Mouse (Mus musculus) spleen, postnatal 4 days (tissue): ENCODE measurements around the gene Hoxa2.

ENCODE experiments used
- DNase-seq, 2 experiments: peaks; one replicate each; pipeline ENCODE4 v3.0.0; 2022; ENCODE audit warnings: low spot score in 2 of 2

The Hoxa2 gene

DNA sequence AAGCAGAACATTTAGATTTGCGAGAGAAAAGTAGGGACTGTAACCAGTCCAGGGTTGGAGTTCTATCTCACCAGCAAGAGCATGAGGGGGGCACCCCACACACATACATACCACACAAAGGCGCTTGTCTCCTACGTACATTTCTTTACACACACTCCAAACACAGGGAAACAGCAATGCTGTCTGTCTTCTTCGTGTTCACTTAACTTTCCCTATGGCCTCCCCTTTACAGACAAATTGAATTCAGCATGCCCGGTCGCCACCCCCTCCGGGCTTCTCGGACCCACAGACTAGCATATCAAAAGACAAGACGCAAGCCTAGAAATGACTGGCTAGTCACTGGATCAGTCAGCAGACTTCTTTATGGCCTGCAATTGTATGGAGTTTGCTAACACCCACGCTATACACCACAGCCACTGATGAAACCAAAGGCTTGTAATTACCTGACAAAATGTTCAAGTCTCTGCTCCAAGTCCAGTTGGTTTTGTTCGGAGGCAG, 15.6 kb upstream of the Hoxa2 start:
- no peak for DNase-seq

DNA sequence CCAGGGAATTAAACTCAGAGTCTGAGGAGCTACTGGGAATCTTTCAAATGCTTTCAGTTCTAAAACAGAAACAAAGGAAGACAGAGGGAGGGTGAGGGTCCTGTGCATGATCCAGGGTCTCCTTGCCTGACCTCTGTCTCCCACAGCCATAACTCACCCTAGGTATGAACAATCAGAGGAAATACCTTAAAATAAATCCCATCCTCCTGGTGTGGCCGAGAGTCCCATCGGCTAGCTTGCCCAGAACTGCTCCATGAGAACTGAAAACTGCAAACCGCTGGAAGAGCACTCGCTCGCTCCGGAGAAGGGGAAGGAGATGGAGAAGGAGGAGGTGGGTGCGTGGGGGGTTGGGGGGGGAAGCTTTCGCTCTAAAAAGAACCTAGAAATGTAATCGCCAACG, 15.1 kb upstream of the Hoxa2 start:
- no peak for DNase-seq

DNA sequence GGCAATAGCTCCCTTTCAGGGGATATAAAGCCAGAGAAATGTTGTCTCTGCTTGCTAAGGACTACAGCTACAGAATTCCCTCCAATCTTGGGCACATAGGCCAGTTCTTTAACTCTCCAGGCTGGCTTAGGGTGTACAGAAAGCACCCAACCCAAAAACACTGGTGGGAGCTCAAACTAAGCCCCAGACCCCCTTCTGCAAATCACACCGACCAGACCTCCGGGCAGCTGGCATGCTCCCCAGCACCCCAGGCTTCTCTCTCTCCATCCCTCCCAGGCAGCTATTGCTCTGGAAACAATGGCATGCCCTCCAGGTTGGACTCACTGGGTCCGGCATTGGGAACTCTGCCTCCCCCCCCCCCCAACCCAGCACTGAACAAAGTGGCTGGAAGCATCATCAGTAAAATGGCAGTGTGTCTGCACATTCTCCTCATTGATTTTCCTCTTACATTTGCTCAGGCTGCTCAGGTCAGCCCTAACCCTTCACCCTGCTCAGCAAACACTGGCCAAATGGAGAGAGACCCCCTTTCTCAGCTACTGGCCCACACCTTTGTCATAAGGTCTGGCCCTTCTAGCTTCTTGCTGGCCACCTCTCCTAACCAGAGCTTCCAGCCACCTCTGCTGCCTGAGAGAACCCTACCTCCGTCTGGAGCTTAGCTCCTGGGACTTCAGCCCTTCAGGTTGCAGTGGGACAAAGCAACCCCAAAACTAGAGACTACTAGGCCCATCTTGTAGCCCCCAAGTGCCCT, 14.5 kb upstream of the Hoxa2 start:
- DNase-seq: no peak

DNA sequence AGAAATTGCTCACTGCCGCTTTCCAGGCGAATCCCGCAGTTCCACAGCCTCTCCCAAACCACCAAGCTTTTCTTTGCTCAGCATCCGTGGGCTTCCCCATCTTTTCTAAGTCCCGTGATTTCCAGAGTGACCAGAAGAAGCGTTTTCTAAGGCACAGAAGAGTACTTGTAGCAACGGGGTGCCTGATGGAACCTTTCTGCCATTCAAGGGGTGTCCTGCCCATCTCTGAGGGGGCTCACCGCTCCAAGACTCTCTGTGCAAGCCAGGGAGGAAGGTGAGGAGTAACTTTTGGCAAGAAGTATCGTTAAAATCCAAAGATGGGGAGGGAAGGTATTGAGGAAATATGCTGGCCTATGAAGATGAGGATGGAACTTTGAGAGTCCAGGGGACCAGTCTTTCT, 13.2 kb upstream of the Hoxa2 start:
- DNase-seq: no peak

DNA sequence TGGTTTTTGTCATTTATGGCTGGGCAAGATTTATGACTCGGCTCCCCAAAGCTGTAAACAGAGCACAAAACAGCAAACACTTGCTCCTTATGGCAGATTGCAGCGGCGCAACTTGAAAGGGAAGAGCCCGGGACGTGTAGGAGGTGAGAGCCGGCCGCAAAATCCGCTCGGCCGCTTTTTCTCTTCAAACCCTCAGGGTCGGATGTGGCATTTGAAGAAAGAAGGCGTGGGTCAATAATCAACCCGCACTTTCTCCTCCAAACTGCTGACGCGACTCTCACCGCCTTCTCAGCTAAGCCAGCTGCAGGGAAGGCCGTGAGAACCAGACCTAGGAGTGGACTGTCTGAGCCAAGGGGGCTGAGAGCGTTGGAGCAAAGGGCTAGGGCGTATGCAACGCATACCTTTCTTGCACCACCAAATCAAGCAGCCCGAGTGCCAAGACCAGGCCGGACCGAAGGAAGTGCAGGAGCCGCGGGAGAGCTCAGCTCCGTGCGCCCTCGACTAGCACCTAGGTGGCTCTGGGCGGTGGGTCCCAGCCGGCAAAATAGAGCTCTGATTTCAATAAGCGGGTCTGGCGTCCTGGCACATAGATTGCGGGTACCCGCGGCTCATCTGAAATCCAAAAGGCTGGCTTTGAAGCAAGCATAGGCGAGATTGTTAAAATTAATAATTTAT, 12.6 kb upstream of the Hoxa2 start, which contains the start of gene 5730596B20Rik:
Gene 5730596B20Rik (plus strand): TSS at position 438 of the 675 bp plus-strand sequence.
- DNase-seq: no peak

DNA sequence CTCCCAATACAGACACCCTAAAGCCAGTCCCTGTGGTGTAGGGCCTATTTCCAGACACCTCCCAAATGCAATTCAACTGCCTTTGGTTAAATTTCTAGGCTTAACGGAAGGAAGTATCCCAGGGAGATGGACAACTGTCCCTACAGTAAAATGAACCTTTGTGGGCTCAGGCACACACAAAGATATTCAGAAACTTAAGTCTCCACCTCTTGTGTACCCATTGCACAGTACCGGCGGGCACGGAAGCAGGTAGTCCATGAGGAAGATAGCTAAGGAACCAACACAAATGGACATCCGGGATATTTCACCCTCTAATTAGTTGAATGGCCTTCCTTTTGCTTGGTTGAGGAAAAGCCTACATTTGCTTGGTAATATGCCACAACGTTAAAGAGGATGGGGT, 11.8 kb upstream of the Hoxa2 start:
- no peak for DNase-seq

DNA sequence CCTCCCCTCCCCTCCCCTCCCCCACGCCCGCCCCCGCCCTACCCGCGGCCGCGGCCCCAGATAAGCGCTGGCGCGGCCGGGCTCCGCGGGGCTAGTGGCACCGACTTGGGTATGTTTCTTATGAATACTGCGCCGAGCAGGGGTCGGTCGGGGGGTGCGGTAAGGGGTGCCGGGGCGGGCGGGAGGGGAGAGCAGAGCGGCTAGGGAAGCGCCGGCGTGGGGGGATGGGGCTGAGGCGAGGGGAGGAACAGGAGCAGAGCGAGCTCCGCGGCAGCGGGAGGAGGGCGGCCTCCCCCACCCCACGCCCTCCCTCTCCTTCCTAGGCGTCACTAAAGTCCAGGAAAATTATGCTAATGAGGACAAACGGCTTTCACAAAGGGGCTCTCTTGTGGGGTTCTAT, 11.2 kb upstream of the Hoxa2 start:
- no peak for DNase-seq

DNA sequence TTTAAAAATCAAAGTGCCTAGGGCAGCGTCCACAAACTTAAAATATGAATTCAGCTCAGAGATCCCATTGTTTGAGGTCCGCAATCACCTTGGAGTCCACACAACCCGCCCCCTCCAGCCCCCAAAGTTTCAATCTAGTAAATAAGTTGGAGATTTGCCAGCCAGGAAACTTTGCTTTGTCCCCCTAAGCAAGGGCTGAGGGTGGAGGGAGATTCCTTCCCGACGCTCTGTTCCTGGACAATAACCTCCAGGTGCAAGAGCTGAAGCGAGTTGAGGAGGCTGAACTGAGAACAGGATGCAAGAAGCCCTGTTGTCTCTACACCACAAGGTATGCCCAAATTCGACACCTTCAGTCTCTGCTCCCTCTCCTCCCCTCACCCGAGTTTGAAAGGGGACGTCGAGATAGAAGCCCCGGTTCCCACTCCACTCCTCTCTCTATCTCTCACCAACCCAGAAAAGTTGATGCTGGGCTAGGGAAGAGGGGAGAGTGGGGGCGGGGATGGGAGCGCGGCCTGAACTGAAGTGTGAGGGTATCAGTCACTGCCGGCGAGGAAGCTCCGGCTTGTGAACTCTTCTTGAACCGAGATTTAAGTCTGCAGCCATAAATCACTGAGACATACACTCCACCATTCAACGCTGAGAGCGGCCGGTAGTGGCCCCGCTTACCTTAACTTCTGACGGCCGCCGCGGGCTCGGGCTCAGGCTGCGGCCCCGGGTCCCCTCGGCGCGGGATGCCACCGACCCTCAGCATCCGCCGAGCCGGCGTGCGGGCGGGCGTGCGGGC, 10.5 kb upstream of the Hoxa2 start:
- no peak for DNase-seq

DNA sequence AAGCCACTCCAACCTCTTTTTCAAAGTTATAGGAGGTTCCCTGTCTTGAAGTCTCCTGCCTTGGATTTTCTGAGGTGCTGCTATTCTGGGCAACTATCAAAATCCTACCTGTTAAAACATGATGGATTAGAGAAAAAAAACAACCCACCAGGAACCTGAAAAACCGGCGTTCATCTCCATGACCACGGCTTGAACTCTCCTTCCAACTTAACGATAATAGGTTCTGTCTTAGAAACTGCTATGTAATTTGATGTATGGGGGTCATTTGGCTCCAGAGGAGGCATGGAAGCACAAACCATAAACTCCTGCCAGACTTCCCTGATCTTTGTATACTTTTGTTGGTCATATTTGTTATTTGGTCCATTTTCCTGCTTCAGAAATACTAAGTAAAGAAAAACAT, 9.0 kb upstream of the Hoxa2 start:
- no peak for DNase-seq

DNA sequence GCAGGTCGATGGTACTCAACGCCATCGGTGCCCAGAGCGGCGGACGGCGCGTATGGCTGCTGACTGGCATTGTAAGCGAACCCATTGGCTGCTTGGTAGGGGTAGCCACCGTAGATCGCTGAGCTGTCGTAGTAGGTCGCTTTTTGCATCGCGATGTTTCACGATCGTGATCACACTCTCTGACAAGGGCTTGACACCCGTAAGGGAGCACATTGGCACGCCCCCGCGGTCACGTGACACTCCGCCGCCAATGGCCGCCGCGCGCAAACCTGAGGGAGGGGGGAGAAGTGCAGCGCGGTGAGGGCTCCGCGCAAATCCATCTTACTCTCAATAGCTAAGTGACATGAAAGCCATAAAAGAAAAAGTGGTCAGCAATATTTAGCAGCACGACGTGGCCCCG, 7.9 kb upstream of the Hoxa2 start:
- no peak for DNase-seq

DNA sequence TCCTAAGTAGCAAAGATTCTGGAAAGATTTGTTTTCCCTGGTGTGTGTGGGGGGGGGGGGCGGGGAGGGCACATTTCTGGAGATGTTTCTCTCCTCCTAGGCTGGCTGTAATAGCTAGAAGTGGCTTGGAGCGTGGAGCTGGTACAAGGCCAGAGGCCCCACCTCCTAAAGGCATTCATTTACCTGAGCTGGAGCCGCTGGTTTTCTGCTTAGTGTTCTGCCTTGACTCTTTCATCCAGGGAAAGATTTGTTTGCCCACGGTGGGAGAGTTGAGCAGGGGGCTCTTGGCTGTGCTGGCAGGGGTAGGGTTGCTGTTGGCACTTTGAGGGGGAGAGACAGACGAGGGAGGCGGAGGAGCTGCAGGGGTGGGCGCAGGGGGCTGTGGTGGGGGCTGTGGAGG, 7.3 kb upstream of the Hoxa2 start:
- DNase-seq: no peak

DNA sequence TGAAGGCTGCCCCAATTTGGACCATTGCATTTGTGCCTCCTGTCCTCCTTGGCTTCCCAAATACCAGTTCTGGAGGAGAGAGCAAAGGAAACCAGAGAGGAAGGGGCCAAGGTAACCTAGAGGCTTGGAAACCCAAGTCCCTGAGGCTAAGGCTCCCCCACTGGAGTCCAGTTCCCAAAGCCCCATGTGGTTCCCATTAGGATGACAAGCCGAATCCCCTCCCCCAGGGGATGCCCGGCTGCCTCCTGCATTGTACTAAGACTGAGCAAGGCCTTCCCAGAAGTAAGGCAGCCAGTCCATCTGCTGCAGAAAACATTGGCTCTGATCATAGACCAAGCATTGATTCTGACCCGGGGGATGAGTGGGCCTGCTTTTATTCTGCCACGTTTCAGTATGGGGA, 6.7 kb upstream of the Hoxa2 start:
- DNase-seq: no peak

DNA sequence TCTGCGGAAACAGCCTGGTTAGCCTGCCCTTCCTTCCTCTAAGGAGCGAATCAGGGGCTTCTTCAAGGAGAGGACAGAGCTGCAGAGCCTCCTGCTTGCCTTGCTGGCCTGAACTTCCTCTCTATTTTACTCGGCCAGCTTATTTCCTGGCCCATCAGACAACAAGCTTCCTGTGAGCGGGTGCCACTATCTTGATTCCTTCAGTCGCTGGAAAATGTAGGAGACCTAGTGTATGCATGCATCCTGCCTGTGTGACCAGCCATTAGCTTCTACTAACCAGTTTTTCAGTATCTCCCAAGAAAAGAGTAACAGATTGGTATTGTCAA, 6.2 kb upstream of the Hoxa2 start:
- no peak for DNase-seq

DNA sequence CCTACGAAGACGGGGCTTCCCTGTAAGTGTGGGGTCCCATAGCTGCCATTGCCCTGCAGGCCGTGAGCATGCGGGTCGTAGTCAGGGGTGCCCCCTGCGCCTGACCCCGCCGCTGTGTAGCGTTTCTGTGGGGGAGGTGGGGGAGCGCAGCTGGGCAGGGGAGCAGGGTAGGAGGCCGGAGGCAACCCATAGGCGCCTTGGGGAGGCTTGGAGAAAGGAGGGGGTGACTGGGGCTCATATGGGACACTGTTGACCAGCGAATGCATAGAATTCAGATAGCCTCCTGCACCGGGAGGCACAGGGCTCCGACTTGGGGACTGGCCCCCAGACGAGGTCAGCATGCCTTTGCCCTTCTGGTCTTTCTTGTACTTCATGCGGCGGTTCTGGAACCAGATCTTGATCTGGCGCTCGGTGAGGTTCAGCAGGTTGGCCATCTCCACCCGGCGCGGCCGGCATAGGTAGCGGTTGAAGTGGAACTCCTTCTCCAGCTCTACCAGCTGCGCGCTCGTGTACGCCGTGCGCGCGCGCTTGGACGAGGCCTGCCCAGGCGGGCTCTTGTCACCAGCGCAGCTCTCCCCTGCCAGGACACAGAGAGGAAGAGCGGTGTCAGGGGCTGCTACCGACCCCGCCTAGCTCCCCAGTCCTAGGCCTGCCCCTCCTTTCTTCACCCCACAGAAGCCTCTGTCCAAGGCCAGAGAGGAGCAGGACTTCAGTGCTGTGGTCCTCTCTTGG, 5.7 kb upstream of the Hoxa2 start:
- DNase-seq: peak in 1 of 2 experiments; percentile 61

DNA sequence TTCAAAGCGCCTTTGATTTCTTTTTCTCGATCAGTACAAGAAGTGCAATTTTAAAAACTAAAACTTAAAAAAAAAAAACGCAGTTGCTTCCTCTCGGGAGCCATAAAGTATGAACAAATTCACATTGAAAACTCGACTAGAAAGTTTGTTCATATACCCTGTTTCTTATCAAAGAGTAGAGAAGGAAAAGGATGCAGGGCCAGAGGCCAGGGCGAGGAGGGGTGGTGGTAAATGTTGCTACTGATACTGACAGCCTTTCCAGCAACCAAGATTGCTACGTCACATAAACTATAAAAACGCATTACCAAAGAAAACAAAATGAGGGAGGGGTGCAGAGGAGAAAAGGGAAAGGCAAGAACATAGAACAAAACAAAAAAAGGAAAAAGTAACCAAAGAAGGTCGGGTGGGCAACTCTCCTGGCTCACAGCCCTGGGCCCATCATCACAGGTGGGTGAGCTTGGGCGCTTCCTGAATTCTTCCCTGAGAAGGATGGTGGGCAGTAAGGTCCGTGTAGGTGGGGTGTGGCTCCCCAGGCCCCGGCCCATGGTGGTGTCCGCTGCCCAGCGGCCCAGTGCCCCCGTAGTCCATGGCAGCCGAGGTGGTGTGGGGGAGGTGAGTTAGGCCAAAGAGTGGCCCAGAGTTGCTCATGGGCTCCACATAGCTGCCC, 5.0 kb upstream of the Hoxa2 start:
- peak in 1 of 2 experiments; percentile 56 for DNase-seq

DNA sequence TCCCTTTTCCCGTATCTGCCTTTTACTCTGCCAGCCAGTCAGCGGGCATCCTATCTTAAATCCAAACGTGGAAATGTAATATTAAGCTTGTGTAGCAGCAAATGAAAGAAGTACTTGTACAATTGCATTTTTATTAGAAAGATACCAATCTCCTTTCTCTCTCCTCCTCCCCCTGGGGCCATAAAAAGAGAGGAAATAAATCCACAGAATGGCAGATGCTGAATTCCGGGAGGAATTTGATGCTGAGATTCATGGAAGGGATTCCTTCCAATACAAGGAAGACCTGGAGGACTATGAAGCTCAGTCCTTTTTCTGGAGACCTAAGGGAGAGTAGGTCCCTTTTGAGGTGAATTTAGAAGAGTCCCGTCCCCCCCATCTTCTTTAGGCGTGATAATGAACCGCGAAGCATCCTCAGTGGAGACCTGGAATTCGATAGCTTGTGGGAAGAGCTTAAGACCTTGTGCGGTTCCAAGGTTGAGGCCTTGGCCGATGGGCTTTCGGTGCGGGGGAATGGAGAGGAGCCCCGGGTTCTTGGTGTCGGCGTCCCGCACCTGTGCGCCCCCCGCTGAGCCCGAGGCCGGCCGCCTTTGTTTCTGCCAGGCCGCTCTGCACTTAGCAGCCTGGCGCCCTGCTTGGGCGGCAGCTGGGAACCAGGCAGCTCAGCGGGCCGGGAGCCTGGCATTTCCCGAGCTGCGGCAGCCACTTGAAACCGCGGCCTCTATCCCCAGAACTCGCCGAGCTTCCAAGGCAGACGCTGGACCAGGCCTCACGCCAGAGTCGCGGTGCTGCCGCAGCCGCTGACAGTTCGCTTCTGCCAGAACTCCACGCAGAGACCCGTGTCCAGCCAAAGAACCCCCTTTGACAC, 3.8 kb upstream of the Hoxa2 start:
- DNase-seq: peak in 1 of 2 experiments; percentile 57

DNA sequence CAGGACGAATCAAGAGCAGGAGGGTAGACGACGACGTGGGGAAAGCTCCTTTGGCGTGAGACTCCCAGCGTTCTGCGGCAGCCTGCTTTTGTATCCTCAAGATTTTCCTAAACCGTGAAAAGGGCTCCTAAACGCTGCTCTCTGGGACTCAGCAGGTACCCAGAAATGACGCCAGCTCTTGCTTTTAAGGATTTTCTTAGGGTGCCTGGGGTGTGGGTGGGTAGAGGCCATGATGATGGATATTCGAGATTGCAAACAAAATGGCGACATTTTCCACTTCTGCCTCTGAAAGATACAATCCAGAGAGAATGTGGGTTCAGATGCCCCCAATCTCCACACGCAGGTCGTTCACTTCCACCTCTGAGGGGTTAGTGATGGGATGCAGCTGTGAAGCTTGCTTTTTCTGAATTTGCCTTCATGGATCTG, 3.1 kb upstream of the Hoxa2 start:
- DNase-seq: peak in 1 of 2 experiments; percentile 47

DNA sequence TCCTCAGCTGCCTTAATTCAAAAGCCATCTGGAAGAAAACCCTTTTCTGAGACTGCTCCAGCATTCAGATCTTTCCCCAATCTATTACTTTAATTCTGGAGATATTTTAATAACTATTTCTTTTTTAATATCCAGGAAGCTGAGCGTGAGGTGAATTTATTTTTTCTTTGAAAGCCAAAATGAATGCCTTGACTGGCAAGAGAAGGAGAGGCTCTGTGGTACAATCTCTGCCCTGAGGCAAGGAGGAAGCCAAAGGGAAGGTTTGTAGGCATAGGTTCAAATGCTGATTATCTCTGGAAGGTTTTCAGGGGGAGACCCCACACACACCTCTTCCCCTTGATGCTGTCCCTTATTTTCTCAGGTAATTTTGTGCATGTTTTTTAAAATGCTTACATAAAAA, 2.5 kb upstream of the Hoxa2 start:
- no peak for DNase-seq

DNA sequence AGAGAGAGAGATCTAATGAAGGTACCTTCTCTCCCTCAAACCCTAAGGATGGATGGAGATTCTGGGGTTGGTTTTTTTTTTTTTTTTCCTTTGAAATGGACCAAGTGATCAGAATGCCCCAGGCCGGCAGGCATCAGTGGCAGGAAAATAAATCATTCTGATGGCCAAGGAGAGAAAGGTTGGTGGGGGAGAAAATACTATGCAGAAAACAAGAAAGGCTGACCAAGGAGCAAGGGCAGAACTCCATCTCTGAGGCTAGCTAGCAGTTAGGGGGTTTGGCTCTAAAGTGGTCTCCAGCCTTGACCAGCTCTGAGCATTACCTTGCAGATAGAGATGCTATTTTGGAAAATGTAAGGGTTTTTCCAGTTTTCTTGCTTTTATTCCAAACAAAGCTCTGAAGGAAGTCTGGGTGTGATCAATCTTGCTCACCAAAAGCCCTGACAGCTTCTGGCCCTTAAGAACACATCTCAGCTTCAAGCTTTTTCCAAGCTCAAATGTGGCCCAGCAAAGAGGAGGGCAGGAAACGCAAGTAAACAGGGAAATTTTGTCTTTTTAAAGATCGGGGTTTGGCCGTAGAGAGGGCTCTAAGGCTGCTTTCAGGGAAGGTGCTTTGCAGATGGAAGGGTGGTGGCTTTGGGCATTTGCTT, 1.9 kb upstream of the Hoxa2 start:
- DNase-seq: peak in 1 of 2 experiments; percentile 35
